ENCODE assay signal across 29 mouse cellular contexts in the genomic region with DNA sequence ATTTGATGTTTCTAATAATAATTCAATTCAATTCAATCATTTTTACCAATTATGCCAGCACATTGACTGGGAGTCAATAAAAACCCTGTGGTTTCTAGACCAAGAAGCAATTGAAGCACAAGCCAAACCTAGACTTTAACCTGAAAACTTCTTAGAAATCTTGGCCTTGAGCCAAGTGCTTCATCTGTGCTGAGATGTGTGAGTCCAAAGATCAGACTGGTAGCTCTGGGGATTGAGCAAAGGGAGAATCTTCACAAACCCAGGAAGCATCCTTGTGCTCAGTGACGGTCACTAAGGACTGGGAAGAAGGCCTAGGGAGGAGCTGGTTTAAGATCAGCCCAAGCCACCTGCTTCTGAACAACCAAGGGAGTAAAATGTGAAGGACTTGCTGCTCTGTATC.
A peak's percentile ranks its signal among the peaks of the same experiment; 100 is the strongest.
DNase-seq lines count a peak whose midpoint lies in the region; ATAC-seq and TF ChIP-seq lines count a peak whose summit lies in the region.
"Had no signal": no experiment of that assay in that cellular context is flagged by ENCODE, and none has a peak within 500 bp of the region (broad histone marks: within the 10 kb centered on the region; RNA-seq: fewer than 3 reads in every experiment).

No protein-coding gene starts in this region.

- H3K27me3 ChIP-seq in intestine, embryonic 16.5 days (replicated peaks; ENCODE audit: control insufficient read depth, insufficient read depth, low read length): no peaks in the 10 kb centered on the region
- no peaks in the 10 kb centered on the region for H3K27me3 ChIP-seq in kidney, embryonic 15.5 days
- H3K27me3 ChIP-seq: CH12.LX; embryonic facial prominence, embryonic 13.5 days; forebrain, embryonic 15.5 days; limb, embryonic 15.5 days; liver, embryonic 13.5 days; midbrain, embryonic 15.5 days had no signal

- no peaks in the 10 kb centered on the region for H3K36me3 ChIP-seq in intestine, embryonic 16.5 days (ENCODE audit: control insufficient read depth, insufficient read depth, low read length)
- H3K36me3 ChIP-seq in kidney, embryonic 15.5 days: no peaks in the 10 kb centered on the region
- H3K36me3 ChIP-seq: embryonic facial prominence, embryonic 13.5 days; forebrain, embryonic 10.5 days; forebrain, embryonic 15.5 days; limb, embryonic 10.5 days; limb, embryonic 15.5 days; liver, embryonic 13.5 days; midbrain, embryonic 10.5 days; midbrain, embryonic 15.5 days had no signal

- H3K4me1 ChIP-seq in intestine, embryonic 16.5 days (ENCODE audit: control insufficient read depth, insufficient read depth, low read length): no peaks in the 10 kb centered on the region
- no peaks in the 10 kb centered on the region for H3K4me1 ChIP-seq in kidney, embryonic 15.5 days
- H3K4me1 ChIP-seq: embryonic facial prominence, embryonic 13.5 days; forebrain, embryonic 10.5 days; forebrain, embryonic 15.5 days; limb, embryonic 10.5 days; limb, embryonic 15.5 days; liver, embryonic 13.5 days had no signal

- no peak overlapping the region for H3K4me3 ChIP-seq in intestine, embryonic 16.5 days (ENCODE audit: low read length)
- H3K4me3 ChIP-seq in kidney, embryonic 15.5 days (replicated peaks): no peak overlapping the region
- H3K4me3 ChIP-seq in layer of hippocampus, adult 2 months: no peak overlapping the region
- H3K4me3 ChIP-seq: embryonic facial prominence, embryonic 13.5 days; forebrain, embryonic 10.5 days; forebrain, embryonic 15.5 days; gastrocnemius, adult 2 months; limb, embryonic 10.5 days; limb, embryonic 15.5 days; liver, embryonic 13.5 days; midbrain, embryonic 10.5 days; midbrain, embryonic 15.5 days had no signal

- 83% methylated on average over 1 of the region's 1 CpGs for WGBS in intestine, embryonic 16.5 days
- 91% methylated on average over 1 of the region's 1 CpGs for whole genome bisulfite sequencing in kidney, embryonic 15.5 days

- TF ChIP-seq CTCF in layer of hippocampus, adult 2 months (conservative IDR thresholded peaks at IDR 0.05): no peak

- no peaks in the 10 kb centered on the region; the same call in 1 of the 2 replicates for H3K9me3 ChIP-seq in intestine, embryonic 16.5 days (ENCODE audit: control insufficient read depth, low read length)
- H3K9me3 ChIP-seq in kidney, embryonic 15.5 days (replicated peaks): no peaks in the 10 kb centered on the region
- H3K9me3 ChIP-seq: embryonic facial prominence, embryonic 13.5 days; forebrain, embryonic 10.5 days; forebrain, embryonic 15.5 days; limb, embryonic 10.5 days; limb, embryonic 15.5 days; liver, embryonic 13.5 days; midbrain, embryonic 10.5 days; midbrain, embryonic 15.5 days had no signal

- no peak overlapping the region for H3K9ac ChIP-seq in intestine, embryonic 16.5 days (ENCODE audit: low read depth, low read length)
- H3K9ac ChIP-seq in kidney, embryonic 15.5 days: no peak overlapping the region
- H3K9ac ChIP-seq: embryonic facial prominence, embryonic 13.5 days; forebrain, embryonic 15.5 days; limb, embryonic 15.5 days; liver, embryonic 13.5 days; midbrain, embryonic 15.5 days had no signal

- no peak overlapping the region for H3K4me2 ChIP-seq in intestine, embryonic 16.5 days (ENCODE audit: low read depth, low read length)
- no peak overlapping the region for H3K4me2 ChIP-seq in kidney, embryonic 15.5 days
- H3K4me2 ChIP-seq: embryonic facial prominence, embryonic 13.5 days; forebrain, embryonic 15.5 days; limb, embryonic 15.5 days; liver, embryonic 13.5 days; midbrain, embryonic 15.5 days had no signal

- ATAC-seq in intestine, embryonic 16.5 days: peak; percentile 89
- ATAC-seq in kidney, embryonic 15.5 days (replicated peaks; ENCODE audit: low FRiP score): 0 out of 2 replicates have a peak, but pooled peaks have one; percentile 54
- ATAC-seq: activated CD4-positive, CD25-positive, alpha-beta regulatory T cell, adult 4 months; forebrain, embryonic 15.5 days; hindbrain, embryonic 16.5 days; midbrain, embryonic 15.5 days had no signal

- peak; percentile 43 for DNase-seq in cerebellum, adult 9-10 months
- no peak for DNase-seq in cerebellum, adult 11 months
- peak; percentile 47 to 53 for DNase-seq in kidney, postnatal 25 days
- no peak for DNase-seq in gastrocnemius, adult 8-10 months (ENCODE audit: low spot score in 2 of 2)
- no peak for DNase-seq in layer of hippocampus, adult 2 months (ENCODE audit: low spot score in 2 of 2)
- no peak for DNase-seq in thymus, postnatal 0 days (ENCODE audit: low spot score)
- DNase-seq: adrenal gland, adult 8-10 months; cerebellum, adult 9-11 months; embryo, embryonic 11 days; gastrocnemius, adult 2 months; heart, postnatal 14 days; layer of hippocampus, postnatal 36 days; liver, embryonic 13.5 days; lung, adult 18-20 months; right cerebral cortex, postnatal 25 days; thymus, adult 18-20 months; thymus, postnatal 36 days had no signal

- H3K27ac ChIP-seq in intestine, embryonic 16.5 days (ENCODE audit: low read length): no peak overlapping the region
- no peak overlapping the region for H3K27ac ChIP-seq in kidney, embryonic 15.5 days
- H3K27ac ChIP-seq in layer of hippocampus, adult 2 months: no peak overlapping the region
- H3K27ac ChIP-seq: embryonic facial prominence, embryonic 13.5 days; forebrain, embryonic 10.5 days; forebrain, embryonic 15.5 days; gastrocnemius, adult 2 months; limb, embryonic 10.5 days; limb, embryonic 15.5 days; liver, embryonic 13.5 days; midbrain, embryonic 10.5 days; midbrain, embryonic 15.5 days had no signal

Comparison
In these comparisons a context has a peak if more than half of its experiments do, and no peak if none do; other contexts are left out.
1. DNase-seq: peak in cerebellum, adult 9-10 months (single experiment) and kidney, postnatal 25 days (2 of 2); none in cerebellum, adult 11 months (single experiment), gastrocnemius, adult 8-10 months (0 of 2), layer of hippocampus, adult 2 months (0 of 2) and thymus, postnatal 0 days (single experiment).